Mouse (Mus musculus): Measurements from ENCODE around the gene Pdlim4. TPM values are rescaled to one million over a fixed set of nuclear protein-coding genes. Genes with fewer than 3 reads are reported as not detected.
A peak's percentile ranks its signal among the peaks of the same experiment; 100 is the strongest.

Pdlim4 gene
- polyA plus RNA-seq, 1 experiment from 2014 or later = 55.5 TPM

GRCm38 (mm10) chr11:54090091-54090879 is 21.5 kb upstream of the Pdlim4 start:
- H3K27ac ChIP-seq (replicated peaks) = no peak overlapping the region
- DNase-seq (ENCODE audit: low spot score) (no peak), ATAC-seq (ENCODE audit: low FRiP score, low TSS enrichment) (no peak)
- TF ChIP-seq CTCF (IDR thresholded peaks at IDR 0.05; ENCODE audit: low read depth) (no peak), EP300 (optimal IDR thresholded peaks at IDR 0.05) (no peak)
- no peak overlapping the region for H3K4me3 ChIP-seq (ENCODE audit: low read depth, low read length)
- no peaks in the 10 kb centered on the region for H3K9me3 ChIP-seq (ENCODE audit: control insufficient read depth, low read length)
- no peaks in the 10 kb centered on the region for H3K27me3 ChIP-seq (ENCODE audit: control insufficient read depth, insufficient read depth, low read length)
- no peaks in the 10 kb centered on the region for H3K36me3 ChIP-seq (ENCODE audit: control insufficient read depth, insufficient read depth, low read length)
- H3K9ac ChIP-seq (ENCODE audit: low read length) = no peak overlapping the region
- no peaks in the 10 kb centered on the region for H3K4me1 ChIP-seq (replicated peaks; ENCODE audit: control insufficient read depth, insufficient read depth)
- H3K4me2 ChIP-seq (replicated peaks; ENCODE audit: low read depth) = no peak overlapping the region
- 60% methylated on average over 1 of the region's 1 CpGs for WGBS

GRCm38 (mm10) chr11:54088947-54089317 is 20.1 kb upstream of the Pdlim4 start:
- ATAC-seq (ENCODE audit: low FRiP score, low TSS enrichment) (peak; percentile 70), DNase-seq (ENCODE audit: low spot score) (peak; percentile 72)
- Histone ChIP-seq H3K4me3 (ENCODE audit: low read depth, low read length) (no peak overlapping the region), H3K4me2 (replicated peaks; ENCODE audit: low read depth) (no peak overlapping the region), H3K9me3 (ENCODE audit: control insufficient read depth, low read length) (no peaks in the 10 kb centered on the region), H3K27ac (replicated peaks) (no peak overlapping the region), H3K36me3 (ENCODE audit: control insufficient read depth, insufficient read depth, low read length) (no peaks in the 10 kb centered on the region), H3K27me3 (ENCODE audit: control insufficient read depth, insufficient read depth, low read length) (no peaks in the 10 kb centered on the region), H3K4me1 (replicated peaks; ENCODE audit: control insufficient read depth, insufficient read depth) (no peaks in the 10 kb centered on the region), H3K9ac (ENCODE audit: low read length) (no peak overlapping the region)
- TF ChIP-seq EP300 (optimal IDR thresholded peaks at IDR 0.05) = no peak
- peak; percentile 90 for TF ChIP-seq CTCF (IDR thresholded peaks at IDR 0.05; ENCODE audit: low read depth)
- 52% methylated on average over 5 of the region's 5 CpGs for WGBS

- ATAC-seq (ENCODE audit: low FRiP score, low TSS enrichment) (0 out of 2 replicates have a peak, but pooled peaks have one; percentile 8), DNase-seq (ENCODE audit: low spot score) (no peak)
- H3K9me3 ChIP-seq (ENCODE audit: control insufficient read depth, low read length) = no peaks in the 10 kb centered on the region
- 70% methylated on average over 7 of the region's 7 CpGs for WGBS
- no peaks in the 10 kb centered on the region for H3K36me3 ChIP-seq (ENCODE audit: control insufficient read depth, insufficient read depth, low read length)
- no peak overlapping the region for H3K4me3 ChIP-seq (ENCODE audit: low read depth, low read length)
- no peaks in the 10 kb centered on the region for H3K27me3 ChIP-seq (ENCODE audit: control insufficient read depth, insufficient read depth, low read length)
- H3K4me1 ChIP-seq (replicated peaks; ENCODE audit: control insufficient read depth, insufficient read depth) = no peaks in the 10 kb centered on the region
- H3K27ac ChIP-seq (replicated peaks) = no peak overlapping the region
- TF ChIP-seq CTCF (IDR thresholded peaks at IDR 0.05; ENCODE audit: low read depth) = no peak
- no peak for TF ChIP-seq EP300 (optimal IDR thresholded peaks at IDR 0.05)
- H3K9ac ChIP-seq (ENCODE audit: low read length) = no peak overlapping the region
- no peak overlapping the region for H3K4me2 ChIP-seq (replicated peaks; ENCODE audit: low read depth)
Observed at GRCm38 (mm10) chr11:54088253-54088946, 19.6 kb upstream of the Pdlim4 start.

GRCm38 (mm10) chr11:54085816-54086215 is 17.0 kb upstream of the Pdlim4 start:
- no peaks in the 10 kb centered on the region for H3K27me3 ChIP-seq (ENCODE audit: control insufficient read depth, insufficient read depth, low read length)
- no peak overlapping the region for H3K4me3 ChIP-seq (ENCODE audit: low read depth, low read length)
- WGBS = 55% methylated on average over 5 of the region's 5 CpGs
- no peak overlapping the region for H3K4me2 ChIP-seq (replicated peaks; ENCODE audit: low read depth)
- DNase-seq (ENCODE audit: low spot score) (peak; percentile 12), ATAC-seq (ENCODE audit: low FRiP score, low TSS enrichment) (no peak)
- no peak overlapping the region for H3K9ac ChIP-seq (ENCODE audit: low read length)
- H3K36me3 ChIP-seq (ENCODE audit: control insufficient read depth, insufficient read depth, low read length) = no peaks in the 10 kb centered on the region
- no peaks in the 10 kb centered on the region for H3K9me3 ChIP-seq (ENCODE audit: control insufficient read depth, low read length)
- H3K27ac ChIP-seq (replicated peaks) = no peak overlapping the region
- TF ChIP-seq EP300 (optimal IDR thresholded peaks at IDR 0.05) = no peak
- TF ChIP-seq CTCF (IDR thresholded peaks at IDR 0.05; ENCODE audit: low read depth) = peak; percentile 42
- no peaks in the 10 kb centered on the region for H3K4me1 ChIP-seq (replicated peaks; ENCODE audit: control insufficient read depth, insufficient read depth)

- Histone ChIP-seq H3K4me2 (replicated peaks; ENCODE audit: low read depth) (no peak overlapping the region), H3K36me3 (ENCODE audit: control insufficient read depth, insufficient read depth, low read length) (no peaks in the 10 kb centered on the region), H3K9me3 (ENCODE audit: control insufficient read depth, low read length) (no peaks in the 10 kb centered on the region), H3K4me1 (replicated peaks; ENCODE audit: control insufficient read depth, insufficient read depth) (no peaks in the 10 kb centered on the region), H3K27me3 (ENCODE audit: control insufficient read depth, insufficient read depth, low read length) (no peaks in the 10 kb centered on the region), H3K9ac (ENCODE audit: low read length) (no peak overlapping the region), H3K27ac (replicated peaks) (no peak overlapping the region), H3K4me3 (ENCODE audit: low read depth, low read length) (no peak overlapping the region)
- TF ChIP-seq CTCF (IDR thresholded peaks at IDR 0.05; ENCODE audit: low read depth) = no peak
- no peak for TF ChIP-seq EP300 (optimal IDR thresholded peaks at IDR 0.05)
- ATAC-seq (ENCODE audit: low FRiP score, low TSS enrichment) = no peak
- 89% methylated on average over 1 of the region's 1 CpGs for WGBS
- no peak for DNase-seq (ENCODE audit: low spot score)
Observed at GRCm38 (mm10) chr11:54084976-54085375, 16.2 kb upstream of the Pdlim4 start.

- H3K9ac ChIP-seq (ENCODE audit: low read length) = no peak overlapping the region
- H3K27me3 ChIP-seq (ENCODE audit: control insufficient read depth, insufficient read depth, low read length) = no peaks in the 10 kb centered on the region
- DNase-seq (ENCODE audit: low spot score) = no peak
- WGBS = 88% methylated on average over 5 of the region's 5 CpGs
- H3K36me3 ChIP-seq (ENCODE audit: control insufficient read depth, insufficient read depth, low read length) = no peaks in the 10 kb centered on the region
- H3K27ac ChIP-seq (replicated peaks) = no peak overlapping the region
- ATAC-seq (ENCODE audit: low FRiP score, low TSS enrichment) = no peak
- no peaks in the 10 kb centered on the region for H3K4me1 ChIP-seq (replicated peaks; ENCODE audit: control insufficient read depth, insufficient read depth)
- no peak overlapping the region for H3K4me3 ChIP-seq (ENCODE audit: low read depth, low read length)
- no peaks in the 10 kb centered on the region for H3K9me3 ChIP-seq (ENCODE audit: control insufficient read depth, low read length)
- no peak overlapping the region for H3K4me2 ChIP-seq (replicated peaks; ENCODE audit: low read depth)
- TF ChIP-seq EP300 (optimal IDR thresholded peaks at IDR 0.05) (no peak), CTCF (IDR thresholded peaks at IDR 0.05; ENCODE audit: low read depth) (no peak)
Observed at GRCm38 (mm10) chr11:54082725-54083124, 13.9 kb upstream of the Pdlim4 start.

Measured in stomach, postnatal 0 days (tissue).